Mouse (Mus musculus) thymus, adult 18-20 months (tissue): ENCODE results near the gene Rnf128.
"Not testable (repeated sequence)": the region's sequence is repeated elsewhere in the genome, so short reads cannot be mapped to it uniquely, and the experiment has no call there.

Experiments used
- DNase-seq, 2 experiments: peaks; one replicate each; pipeline ENCODE4 v3.0.0; 2022; ENCODE audit warnings: mixed read lengths in 2 of 2

The Rnf128 gene

GRCm38 (mm10) chrX:139562925-139563461, at the start of gene Rnf128:
Gene Rnf128, plus strand, starts transcription at chrX:139563316.
- no peak for DNase-seq

GRCm38 (mm10) chrX:139516156-139516555, 47.0 kb upstream of the Rnf128 start:
- no peak for DNase-seq

- DNase-seq, result no peak
Measured at GRCm38 (mm10) chrX:139519251-139519650, 43.9 kb upstream of the Rnf128 start.

GRCm38 (mm10) chrX:139524303-139525091, 38.6 kb upstream of the Rnf128 start:
- DNase-seq, result no peak

GRCm38 (mm10) chrX:139525724-139526123, 37.4 kb upstream of the Rnf128 start:
- DNase-seq, result no peak

GRCm38 (mm10) chrX:139526984-139527383, 36.1 kb upstream of the Rnf128 start:
- DNase-seq, result no peak

GRCm38 (mm10) chrX:139529678-139530077, 33.4 kb upstream of the Rnf128 start:
- no peak for DNase-seq

GRCm38 (mm10) chrX:139532293-139532692, 30.8 kb upstream of the Rnf128 start:
- DNase-seq, result no peak

GRCm38 (mm10) chrX:139537641-139538397, 25.3 kb upstream of the Rnf128 start:
- DNase-seq, result no peak

GRCm38 (mm10) chrX:139543726-139544125, 19.4 kb upstream of the Rnf128 start:
- no peak for DNase-seq

- DNase-seq, result no peak
Measured at GRCm38 (mm10) chrX:139550456-139550855, 12.7 kb upstream of the Rnf128 start.

GRCm38 (mm10) chrX:139552090-139552489, 11.0 kb upstream of the Rnf128 start:
- no peak for DNase-seq

GRCm38 (mm10) chrX:139562255-139562924, 726 bp upstream of the Rnf128 start:
- no peak for DNase-seq

GRCm38 (mm10) chrX:139570054-139570453, 6.9 kb downstream of the Rnf128 start:
- DNase-seq, result no peak

GRCm38 (mm10) chrX:139578649-139579278, 15.6 kb downstream of the Rnf128 start:
- DNase-seq, result no peak

GRCm38 (mm10) chrX:139583616-139584015, 20.5 kb downstream of the Rnf128 start:
- DNase-seq, result no peak

- not testable (repeated sequence) for DNase-seq
Measured at GRCm38 (mm10) chrX:139586676-139587075, 23.6 kb downstream of the Rnf128 start.

GRCm38 (mm10) chrX:139596404-139596803, 33.3 kb downstream of the Rnf128 start:
- DNase-seq, result no peak

GRCm38 (mm10) chrX:139610033-139610764, 47.1 kb downstream of the Rnf128 start:
- peak; percentile 47 to 64 for DNase-seq

GRCm38 (mm10) chrX:139610765-139611300, 47.7 kb downstream of the Rnf128 start:
- DNase-seq, result peak in 1 of 2 experiments; percentile 3

GRCm38 (mm10) chrX:139614761-139615160, 51.6 kb downstream of the Rnf128 start:
- no peak for DNase-seq

GRCm38 (mm10) chrX:139622071-139622470, 59.0 kb downstream of the Rnf128 start:
- DNase-seq, result no peak
